Mouse (Mus musculus) thymus, postnatal 4 days (tissue): ENCODE data around the gene Utrn.

ENCODE experiments used
- DNase-seq: peaks from one replicate; pipeline ENCODE4 v3.0.0; 2021

Utrn gene

GRCm38 (mm10) chr10:12790881-12791280, 78.3 kb downstream of the Utrn start:
- no peak for DNase-seq

- no peak for DNase-seq
Measured at GRCm38 (mm10) chr10:12788529-12788928, 80.6 kb downstream of the Utrn start.

- DNase-seq, result no peak
Measured at GRCm38 (mm10) chr10:12787965-12788364, 81.2 kb downstream of the Utrn start.

GRCm38 (mm10) chr10:12785299-12785698, 83.9 kb downstream of the Utrn start:
- no peak for DNase-seq

GRCm38 (mm10) chr10:12781381-12781907, 87.7 kb downstream of the Utrn start:
- DNase-seq, result no peak

GRCm38 (mm10) chr10:12773178-12773577, 96.0 kb downstream of the Utrn start:
- no peak for DNase-seq

GRCm38 (mm10) chr10:12771511-12771910, 97.7 kb downstream of the Utrn start:
- DNase-seq, result no peak

- no peak for DNase-seq
Measured at GRCm38 (mm10) chr10:12762668-12763067, 106.5 kb downstream of the Utrn start.

GRCm38 (mm10) chr10:12758702-12758988, 110.5 kb downstream of the Utrn start:
- no peak for DNase-seq

GRCm38 (mm10) chr10:12757943-12758701, 111.0 kb downstream of the Utrn start:
- no peak for DNase-seq

GRCm38 (mm10) chr10:12756692-12757091, 112.5 kb downstream of the Utrn start:
- DNase-seq, result no peak

- no peak for DNase-seq
Measured at GRCm38 (mm10) chr10:12754911-12755310, 114.3 kb downstream of the Utrn start.

GRCm38 (mm10) chr10:12754166-12754565, 115.0 kb downstream of the Utrn start:
- DNase-seq, result no peak

- no peak for DNase-seq
Measured at GRCm38 (mm10) chr10:12743717-12744116, 125.4 kb downstream of the Utrn start.

- DNase-seq, result no peak
Measured at GRCm38 (mm10) chr10:12739302-12739987, 129.7 kb downstream of the Utrn start.

GRCm38 (mm10) chr10:12737926-12738325, 131.2 kb downstream of the Utrn start:
- DNase-seq, result no peak

- DNase-seq, result no peak
Measured at GRCm38 (mm10) chr10:12736861-12737835, 132.0 kb downstream of the Utrn start.

GRCm38 (mm10) chr10:12735695-12736094, 133.5 kb downstream of the Utrn start:
- DNase-seq, result no peak

GRCm38 (mm10) chr10:12731459-12731858, 137.7 kb downstream of the Utrn start:
- no peak for DNase-seq

GRCm38 (mm10) chr10:12729635-12730034, 139.5 kb downstream of the Utrn start:
- no peak for DNase-seq

GRCm38 (mm10) chr10:12729033-12729432, 140.1 kb downstream of the Utrn start:
- DNase-seq, result no peak

GRCm38 (mm10) chr10:12727881-12728280, 141.3 kb downstream of the Utrn start:
- DNase-seq, result no peak

GRCm38 (mm10) chr10:12726041-12726608, 143.0 kb downstream of the Utrn start:
- DNase-seq, result no peak
